Mouse (Mus musculus) MEL (cell line): ENCODE measurements around the gene Cipc.

ENCODE experiments used
- CTCF ChIP-seq, 3 experiments: IDR thresholded peaks in 2 of 3; conservative IDR thresholded peaks in 1 of 3; 2 replicates each; pipeline ENCODE4 v1.5.1; 2011 to 2012; ENCODE audit warnings: low read length in 3 of 3, low read depth in 2 of 3, mild to moderate bottlenecking in 2 of 3, improper control_type of control experiment in 1 of 3, inconsistent platforms in 1 of 3, mixed read lengths in 1 of 3, moderate library complexity in 1 of 3; ENCODE audit not compliant: control insufficient read depth in 1 of 3, insufficient read depth in 1 of 3, poor library complexity in 1 of 3, severe bottlenecking in 1 of 3
- EP300 ChIP-seq, 2 experiments: IDR thresholded peaks; 2 replicates each; pipeline ENCODE4 v1.6.1; 2011; ENCODE audit warnings: improper control_type of control experiment in 2 of 2, low read length in 2 of 2, low read depth in 1 of 2, mild to moderate bottlenecking in 1 of 2
- MAFK ChIP-seq: IDR thresholded peaks from 2 replicates; pipeline ENCODE4 v1.6.1; 2011; ENCODE audit warnings: low read depth, mild to moderate bottlenecking, low read length, improper control_type of control experiment, borderline replicate concordance
- MAX ChIP-seq: IDR thresholded peaks from 2 replicates; pipeline ENCODE4 v1.6.1; 2011; ENCODE audit warnings: low read length, improper control_type of control experiment
- NELFE ChIP-seq: IDR thresholded peaks from 2 replicates; pipeline ENCODE4 v1.6.1; 2011; ENCODE audit warnings: low read depth, low read length, improper control_type of control experiment
- POLR2AphosphoS2 ChIP-seq: IDR thresholded peaks from 2 replicates; pipeline ENCODE4 v1.6.1; 2011; ENCODE audit warnings: low read length, improper control_type of control experiment
- SMC3 ChIP-seq: IDR thresholded peaks from 2 replicates; pipeline ENCODE4 v1.6.1; 2011; ENCODE audit warnings: low read depth, low read length, improper control_type of control experiment

DNA sequence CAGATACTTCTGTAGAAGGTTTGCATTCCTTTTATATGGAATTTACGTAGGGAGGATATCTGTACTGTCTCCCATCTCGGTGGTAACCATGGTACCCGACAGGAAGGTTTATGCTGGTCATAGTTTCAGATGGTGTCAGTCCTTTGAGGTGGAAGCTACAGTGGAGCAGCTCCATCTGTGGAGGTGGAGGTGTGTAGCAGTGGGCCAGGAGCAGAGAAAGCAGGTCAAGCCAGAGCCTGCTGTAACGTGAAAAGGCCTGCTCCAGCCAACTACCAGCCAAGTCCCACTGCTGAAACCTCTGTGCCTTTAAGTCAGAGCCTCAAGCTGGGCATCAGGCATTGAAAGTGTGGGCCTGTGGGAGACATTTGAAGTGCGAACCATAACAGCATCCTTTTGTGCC is 11.7 kb downstream of the Cipc start:
- TF ChIP-seq MAFK (no peak), EP300 (IDR thresholded peaks at IDR 0.05; ENCODE audit: low read depth in 1 of 2, low read length in 2 of 2) (no peak), CTCF (IDR thresholded peaks at IDR 0.05 in 2 of 3, conservative IDR thresholded peaks at IDR 0.05 in 1 of 3; ENCODE audit: control insufficient read depth in 1 of 3, insufficient read depth in 1 of 3, low read depth in 2 of 3, low read length in 3 of 3, poor library complexity in 1 of 3, severe bottlenecking in 1 of 3) (no peak), SMC3 (no peak), MAX (no peak), POLR2AphosphoS2 (no peak), NELFE (no peak)
